Mouse (Mus musculus) megakaryocyte, embryonic 14.5 days (primary cell): ENCODE measurements around the gene Smcr8. TPM values are rescaled to one million over a fixed set of nuclear protein-coding genes. Genes with fewer than 3 reads are reported as not detected.
A peak's percentile ranks its signal among the peaks of the same experiment; 100 is the strongest.
"Not testable (repeated sequence)": the region's sequence is repeated elsewhere in the genome, so short reads cannot be mapped to it uniquely, and the experiment has no call there.

ENCODE experiments used
- H3K27me3 ChIP-seq: replicated peaks from 2 replicates; pipeline ENCODE3; 2012; ENCODE audit warnings: inconsistent platforms
- H3K36me3 ChIP-seq: replicated peaks from 2 replicates; pipeline ENCODE3; 2012; ENCODE audit warnings: low read length, inconsistent platforms, mixed read lengths
- H3K4me1 ChIP-seq: 2 replicates; pipeline ENCODE4 v1.6.1; 2012; ENCODE audit warnings: inconsistent platforms
- H3K4me3 ChIP-seq: replicated peaks from 2 replicates; pipeline ENCODE3; 2012; ENCODE audit warnings: moderate library complexity, mild to moderate bottlenecking, inconsistent platforms
- H3K9me3 ChIP-seq: 2 replicates; pipeline ENCODE4 v1.6.1; 2012; ENCODE audit warnings: inconsistent platforms
- FLI1 ChIP-seq: IDR thresholded peaks from 2 replicates; pipeline ENCODE4 v1.6.1; 2012; ENCODE audit warnings: low read length, inconsistent platforms, mixed read lengths
- GATA1 ChIP-seq: IDR thresholded peaks from 3 replicates; pipeline ENCODE4 v1.6.1; 2012; ENCODE audit warnings: mixed read lengths, low read length, inconsistent platforms, borderline replicate concordance
- polyA plus RNA-seq: library from polyadenylated mRNA; stranded (reverse); fragments of >175 nt; gene quantifications from 2 replicates; pipeline ENCODE4 v1.2.3, GENCODE M21; 2012; ENCODE audit warnings: low replicate concordance; ENCODE audit not compliant: insufficient read depth

The Smcr8 gene
- polyA plus RNA-seq, 1 experiment, result 0.50 TPM

GRCm38 (mm10) chr11:60809546-60809945 is 32.2 kb downstream of the Smcr8 start:
- TF ChIP-seq GATA1 (no peak), FLI1 (no peak)
- Histone ChIP-seq H3K27me3 (no peaks in the 10 kb centered on the region), H3K4me3 (peak overlapping the region; percentile 91), H3K4me1 (peaks cover 34% of the 10 kb centered on the region), H3K36me3 (peaks cover 8% of the 10 kb centered on the region), H3K9me3 (0 out of 2 replicates have a peak, but pooled peaks cover 5% of the 10 kb centered on the region)

- H3K36me3 ChIP-seq, result peaks cover 6% of the 10 kb centered on the region
- no peaks in the 10 kb centered on the region for H3K27me3 ChIP-seq
- H3K9me3 ChIP-seq, result 0 out of 2 replicates have a peak, but pooled peaks cover 5% of the 10 kb centered on the region
- TF ChIP-seq GATA1 (no peak), FLI1 (no peak)
- peaks cover 34% of the 10 kb centered on the region for H3K4me1 ChIP-seq
- peak overlapping the region; percentile 91 for H3K4me3 ChIP-seq
Observed at GRCm38 (mm10) chr11:60810046-60810965, 33.0 kb downstream of the Smcr8 start.

GRCm38 (mm10) chr11:60811054-60811460 is 33.7 kb downstream of the Smcr8 start:
- H3K27me3 ChIP-seq, result no peaks in the 10 kb centered on the region
- H3K4me1 ChIP-seq, result peaks cover 34% of the 10 kb centered on the region
- no peak for TF ChIP-seq GATA1
- peak; percentile 14; the same call in 1 of the 2 replicates for TF ChIP-seq FLI1
- H3K9me3 ChIP-seq, result 0 out of 2 replicates have a peak, but pooled peaks cover 5% of the 10 kb centered on the region
- H3K4me3 ChIP-seq, result peak overlapping the region; percentile 91
- peaks cover 3% of the 10 kb centered on the region for H3K36me3 ChIP-seq

GRCm38 (mm10) chr11:60811618-60812017 is 34.3 kb downstream of the Smcr8 start, which contains the start of gene Shmt1:
Gene Shmt1, minus strand, starts transcription at chr11:60811718.
- not testable (repeated sequence) for H3K36me3 ChIP-seq, H3K27me3 ChIP-seq, H3K9me3 ChIP-seq
- Histone ChIP-seq H3K4me3 (peak within 1 kb of the TSS; percentile 91), H3K4me1 (peaks cover 34% of the 10 kb centered on the region)

- TF ChIP-seq FLI1 (no peak), GATA1 (no peak)
- Histone ChIP-seq H3K9me3 (0 out of 2 replicates have a peak, but pooled peaks cover 5% of the 10 kb centered on the region), H3K4me1 (peaks cover 3% of the 10 kb centered on the region; the same call in 1 of the 2 replicates), H3K4me3 (no peak overlapping the region), H3K27me3 (peaks cover 7% of the 10 kb centered on the region), H3K36me3 (no peaks in the 10 kb centered on the region)
Observed at GRCm38 (mm10) chr11:60816398-60816797, 39.1 kb downstream of the Smcr8 start.

- H3K4me3 ChIP-seq, result no peak overlapping the region
- H3K4me1 ChIP-seq, result peaks cover 21% of the 10 kb centered on the region
- no peak for TF ChIP-seq FLI1
- no peak for TF ChIP-seq GATA1
- 0 out of 2 replicates have a peak, but pooled peaks cover 3% of the 10 kb centered on the region for H3K9me3 ChIP-seq
- H3K36me3 ChIP-seq, result no peaks in the 10 kb centered on the region
- no peaks in the 10 kb centered on the region for H3K27me3 ChIP-seq
Observed at GRCm38 (mm10) chr11:60823771-60824170, 46.4 kb downstream of the Smcr8 start.

- no peaks in the 10 kb centered on the region for H3K27me3 ChIP-seq
- TF ChIP-seq FLI1 (no peak), GATA1 (no peak)
- no peak overlapping the region for H3K4me3 ChIP-seq
- no peaks in the 10 kb centered on the region for H3K36me3 ChIP-seq
- H3K9me3 ChIP-seq, result 0 out of 2 replicates have a peak, but pooled peaks cover 3% of the 10 kb centered on the region
- H3K4me1 ChIP-seq, result peaks cover 26% of the 10 kb centered on the region
Observed at GRCm38 (mm10) chr11:60825191-60825590, 47.9 kb downstream of the Smcr8 start.

GRCm38 (mm10) chr11:60826700-60827099 is 49.4 kb downstream of the Smcr8 start:
- Histone ChIP-seq H3K36me3 (no peaks in the 10 kb centered on the region), H3K9me3 (0 out of 2 replicates have a peak, but pooled peaks cover 3% of the 10 kb centered on the region), H3K27me3 (no peaks in the 10 kb centered on the region), H3K4me1 (peaks cover 37% of the 10 kb centered on the region), H3K4me3 (no peak overlapping the region)
- TF ChIP-seq GATA1 (no peak), FLI1 (no peak)

- no peak overlapping the region for H3K4me3 ChIP-seq
- TF ChIP-seq FLI1 (no peak), GATA1 (no peak)
- no peaks in the 10 kb centered on the region for H3K27me3 ChIP-seq
- H3K36me3 ChIP-seq, result no peaks in the 10 kb centered on the region
- H3K4me1 ChIP-seq, result peaks cover 44% of the 10 kb centered on the region
- 0 out of 2 replicates have a peak, but pooled peaks cover 3% of the 10 kb centered on the region for H3K9me3 ChIP-seq
Observed at GRCm38 (mm10) chr11:60827241-60827945, 50.1 kb downstream of the Smcr8 start.
